8 mouse cellular contexts compared by ENCODE assay signal in genomic region chr8:111299821-111300568, GRCm38 (mm10). TPM values are rescaled to one million over a fixed set of nuclear protein-coding genes. Genes with fewer than 3 reads are reported as not detected.
DNase-seq lines count a peak whose midpoint lies in the region; ATAC-seq lines count a peak whose summit lies in the region.

Gene Rfwd3 (minus strand): TSS chr8:111300222.

- peaks cover 17% of the 10 kb centered on the region for H3K36me3 ChIP-seq in hindbrain, embryonic 14.5 days (replicated peaks; ENCODE audit: control insufficient read depth, insufficient read depth)

- H3K27ac ChIP-seq in hindbrain, embryonic 14.5 days = peak within 1 kb of the TSS; percentile 71

- H3K4me3 ChIP-seq in hindbrain, embryonic 14.5 days (replicated peaks; ENCODE audit: low read length) = peak within 1 kb of the TSS; percentile 65

- DNase-seq in R1 (ENCODE audit: low read depth, low spot score) = peak; percentile 99
- peak; percentile 94 to 96 for DNase-seq in cerebellum, postnatal 25 days
- peak; percentile 89 to 93 for DNase-seq in frontal cortex, postnatal 25 days (ENCODE audit: low spot score in 2 of 2)
- DNase-seq in hindbrain, embryonic 14.5 days (ENCODE audit: low spot score) = peak; percentile 91
- peak; percentile 95 to 97 for DNase-seq in layer of hippocampus, postnatal 36 days
- peak; percentile 99 for DNase-seq in lung, postnatal 36 days
- DNase-seq in retina, postnatal 1 day = peak; percentile 99
- DNase-seq in urinary bladder, adult 18-20 months (ENCODE audit: low spot score in 2 of 2) = peak; percentile 86 to 97

- no peaks in the 10 kb centered on the region for H3K9me3 ChIP-seq in hindbrain, embryonic 14.5 days (ENCODE audit: control insufficient read depth, low read length)

- H3K4me1 ChIP-seq in hindbrain, embryonic 14.5 days (replicated peaks; ENCODE audit: control insufficient read depth, insufficient read depth, low read length) = peaks cover 5% of the 10 kb centered on the region; the same call in 1 of the 2 replicates

- ATAC-seq in hindbrain, embryonic 14.5 days (ENCODE audit: low FRiP score) = peak; percentile 100

- peak within 1 kb of the TSS; percentile 75 for H3K9ac ChIP-seq in hindbrain, embryonic 14.5 days

- no peaks in the 10 kb centered on the region for H3K27me3 ChIP-seq in hindbrain, embryonic 14.5 days (ENCODE audit: control insufficient read depth, insufficient read depth, low read length)

- WGBS in hindbrain, embryonic 14.5 days = under 1% methylated on average over 67 of the region's 67 CpGs

- H3K4me2 ChIP-seq in hindbrain, embryonic 14.5 days (replicated peaks) = peak within 1 kb of the TSS; percentile 77

RNA-seq across cellular contexts. Expression of gene Rfwd3, which starts in this region (rescaled TPM):
- 24.9 and 30.0 TPM in 2 replicates for polyA plus RNA-seq in hindbrain, embryonic 14.5 days (2014; fragmentation: Nextera tagmentation; extraction: Ambion mirVana)
- 10 to 100 TPM; 20.5 to 22.1 TPM for total RNA-seq in layer of hippocampus, postnatal 36 days (2021)

Comparison
In these comparisons a context has a peak if more than half of its experiments do, and no peak if none do; other contexts are left out.
1. Peak in every context shown above with its lines: DNase-seq, ATAC-seq, H3K4me3 ChIP-seq and H3K27ac ChIP-seq.